Mouse (Mus musculus): ENCODE measurements around the gene Krt6a. TPM values are rescaled to one million over a fixed set of nuclear protein-coding genes. Genes with fewer than 3 reads are reported as not detected.
A peak's percentile ranks its signal among the peaks of the same experiment; 100 is the strongest.

Krt6a gene
- polyA plus RNA-seq (2016; fragmentation: Nextera tagmentation; extraction: Ambion mirVana), result 0.05 TPM in 1 of 2 replicates, not detected in the other

GRCm38 (mm10) chr15:101694207-101694606, at the start of gene Krt6a:
TSS of gene Krt6a (minus strand) at chr15:101694307.
- no peak within 1 kb of the TSS for H3K27ac ChIP-seq
- H3K27me3 ChIP-seq (ENCODE audit: insufficient read depth, poor library complexity, severe bottlenecking), result peaks cover 6% of the 10 kb centered on the region; the same call in 1 of the 2 replicates
- no peak within 1 kb of the TSS for H3K4me3 ChIP-seq
- WGBS, result 76% methylated on average over 5 of the region's 5 CpGs
- H3K4me1 ChIP-seq, result no peaks in the 10 kb centered on the region
- H3K9me3 ChIP-seq, result no peaks in the 10 kb centered on the region
- H3K36me3 ChIP-seq, result no peaks in the 10 kb centered on the region
- DNase-seq (ENCODE audit: low spot score), result no peak

- 52% methylated on average over 14 of the region's 14 CpGs for WGBS
- no peak for DNase-seq (ENCODE audit: low spot score)
- Histone ChIP-seq H3K9me3 (no peaks in the 10 kb centered on the region), H3K4me1 (peaks cover 15% of the 10 kb centered on the region), H3K27me3 (ENCODE audit: insufficient read depth, poor library complexity, severe bottlenecking) (peaks cover 50% of the 10 kb centered on the region), H3K4me3 (no peak within 1 kb of the TSS), H3K27ac (no peak within 1 kb of the TSS), H3K36me3 (no peaks in the 10 kb centered on the region)
Observed at GRCm38 (mm10) chr15:101742711-101743110, 48.6 kb upstream of the Krt6a start, which contains the start of gene Krt71. TSS of gene Krt71 (minus strand) at chr15:101743109.

GRCm38 (mm10) chr15:101737786-101738185, 43.7 kb upstream of the Krt6a start:
- no peaks in the 10 kb centered on the region for H3K9me3 ChIP-seq
- DNase-seq (ENCODE audit: low spot score), result no peak

GRCm38 (mm10) chr15:101730653-101731052, 36.5 kb upstream of the Krt6a start:
- H3K9me3 ChIP-seq, result no peaks in the 10 kb centered on the region
- no peaks in the 10 kb centered on the region for H3K36me3 ChIP-seq
- peaks cover 20% of the 10 kb centered on the region for H3K27me3 ChIP-seq (ENCODE audit: insufficient read depth, poor library complexity, severe bottlenecking)
- H3K27ac ChIP-seq, result no peak overlapping the region
- H3K4me1 ChIP-seq, result no peaks in the 10 kb centered on the region
- DNase-seq (ENCODE audit: low spot score), result no peak
- no peak overlapping the region for H3K4me3 ChIP-seq

More at GRCm38 (mm10) chr15:101737786-101738185, 43.7 kb upstream of the Krt6a start:
- Histone ChIP-seq H3K27me3 (ENCODE audit: insufficient read depth, poor library complexity, severe bottlenecking) (peaks cover 72% of the 10 kb centered on the region), H3K4me3 (no peak overlapping the region), H3K36me3 (no peaks in the 10 kb centered on the region), H3K4me1 (no peaks in the 10 kb centered on the region), H3K27ac (no peak overlapping the region)
- WGBS, result 77% methylated on average over 7 of the region's 7 CpGs

GRCm38 (mm10) chr15:101724686-101725085, 30.6 kb upstream of the Krt6a start:
- Histone ChIP-seq H3K27ac (no peak overlapping the region), H3K4me3 (no peak overlapping the region), H3K27me3 (ENCODE audit: insufficient read depth, poor library complexity, severe bottlenecking) (peaks cover 18% of the 10 kb centered on the region), H3K36me3 (no peaks in the 10 kb centered on the region), H3K4me1 (no peaks in the 10 kb centered on the region), H3K9me3 (no peaks in the 10 kb centered on the region)
- no peak for DNase-seq (ENCODE audit: low spot score)
- 34% methylated on average over 5 of the region's 5 CpGs for WGBS

- Histone ChIP-seq H3K4me3 (no peak overlapping the region), H3K27ac (no peak overlapping the region), H3K27me3 (ENCODE audit: insufficient read depth, poor library complexity, severe bottlenecking) (peaks cover 13% of the 10 kb centered on the region; the same call in 1 of the 2 replicates), H3K36me3 (no peaks in the 10 kb centered on the region), H3K9me3 (no peaks in the 10 kb centered on the region), H3K4me1 (no peaks in the 10 kb centered on the region)
- no peak for DNase-seq (ENCODE audit: low spot score)
- WGBS, result 61% methylated on average over 3 of the region's 3 CpGs
Observed at GRCm38 (mm10) chr15:101715831-101716230, 21.7 kb upstream of the Krt6a start.

GRCm38 (mm10) chr15:101714356-101714755, 20.2 kb upstream of the Krt6a start:
- Histone ChIP-seq H3K4me1 (no peaks in the 10 kb centered on the region), H3K4me3 (no peak overlapping the region), H3K27ac (no peak overlapping the region), H3K36me3 (no peaks in the 10 kb centered on the region), H3K9me3 (no peaks in the 10 kb centered on the region), H3K27me3 (ENCODE audit: insufficient read depth, poor library complexity, severe bottlenecking) (peaks cover 13% of the 10 kb centered on the region; the same call in 1 of the 2 replicates)
- no peak for DNase-seq (ENCODE audit: low spot score)
- WGBS, result 63% methylated on average over 5 of the region's 5 CpGs

GRCm38 (mm10) chr15:101713731-101714130, 19.6 kb upstream of the Krt6a start:
- no peak for DNase-seq (ENCODE audit: low spot score)
- no peaks in the 10 kb centered on the region for H3K9me3 ChIP-seq
- H3K4me1 ChIP-seq, result no peaks in the 10 kb centered on the region
- WGBS, result 69% methylated on average over 8 of the region's 8 CpGs
- H3K27me3 ChIP-seq (ENCODE audit: insufficient read depth, poor library complexity, severe bottlenecking), result peaks cover 13% of the 10 kb centered on the region; the same call in 1 of the 2 replicates
- no peak overlapping the region for H3K27ac ChIP-seq
- no peaks in the 10 kb centered on the region for H3K36me3 ChIP-seq
- no peak overlapping the region for H3K4me3 ChIP-seq

- H3K9me3 ChIP-seq, result no peaks in the 10 kb centered on the region
- DNase-seq (ENCODE audit: low spot score), result no peak
- no peak within 1 kb of the TSS for H3K27ac ChIP-seq
- peaks cover 19% of the 10 kb centered on the region for H3K27me3 ChIP-seq (ENCODE audit: insufficient read depth, poor library complexity, severe bottlenecking)
- H3K4me1 ChIP-seq, result no peaks in the 10 kb centered on the region
- no peak within 1 kb of the TSS for H3K4me3 ChIP-seq
- no peaks in the 10 kb centered on the region for H3K36me3 ChIP-seq
- 62% methylated on average over 13 of the region's 13 CpGs for WGBS
Observed at GRCm38 (mm10) chr15:101712720-101713119, 18.6 kb upstream of the Krt6a start, which contains the start of gene Krt5. TSS of gene Krt5 (minus strand) at chr15:101712898.

GRCm38 (mm10) chr15:101708683-101709082, 14.6 kb upstream of the Krt6a start:
- 61% methylated on average over 11 of the region's 11 CpGs for WGBS

GRCm38 (mm10) chr15:101707454-101707853, 13.3 kb upstream of the Krt6a start:
- Histone ChIP-seq H3K4me1 (no peaks in the 10 kb centered on the region), H3K27me3 (ENCODE audit: insufficient read depth, poor library complexity, severe bottlenecking) (peaks cover 26% of the 10 kb centered on the region), H3K36me3 (no peaks in the 10 kb centered on the region), H3K9me3 (no peaks in the 10 kb centered on the region), H3K4me3 (no peak overlapping the region), H3K27ac (no peak overlapping the region)
- 77% methylated on average over 9 of the region's 9 CpGs for WGBS
- DNase-seq (ENCODE audit: low spot score), result peak; percentile 74

More at GRCm38 (mm10) chr15:101708683-101709082, 14.6 kb upstream of the Krt6a start:
- Histone ChIP-seq H3K9me3 (no peaks in the 10 kb centered on the region), H3K36me3 (no peaks in the 10 kb centered on the region), H3K4me3 (no peak overlapping the region), H3K27me3 (ENCODE audit: insufficient read depth, poor library complexity, severe bottlenecking) (peaks cover 33% of the 10 kb centered on the region), H3K4me1 (no peaks in the 10 kb centered on the region), H3K27ac (no peak overlapping the region)
- peak; percentile 64 for DNase-seq (ENCODE audit: low spot score)

GRCm38 (mm10) chr15:101704066-101704465, 10.0 kb upstream of the Krt6a start:
- DNase-seq (ENCODE audit: low spot score), result peak; percentile 73
- no peak overlapping the region for H3K4me3 ChIP-seq
- no peaks in the 10 kb centered on the region for H3K4me1 ChIP-seq
- H3K36me3 ChIP-seq, result no peaks in the 10 kb centered on the region
- H3K27me3 ChIP-seq (ENCODE audit: insufficient read depth, poor library complexity, severe bottlenecking), result peaks cover 26% of the 10 kb centered on the region
- H3K27ac ChIP-seq, result no peak overlapping the region
- 66% methylated on average over 4 of the region's 4 CpGs for WGBS
- no peaks in the 10 kb centered on the region for H3K9me3 ChIP-seq

GRCm38 (mm10) chr15:101702380-101702779, 8.3 kb upstream of the Krt6a start:
- 48% methylated on average over 2 of the region's 2 CpGs for WGBS
- no peak overlapping the region for H3K4me3 ChIP-seq
- no peaks in the 10 kb centered on the region for H3K4me1 ChIP-seq
- H3K9me3 ChIP-seq, result no peaks in the 10 kb centered on the region
- no peaks in the 10 kb centered on the region for H3K36me3 ChIP-seq
- H3K27me3 ChIP-seq (ENCODE audit: insufficient read depth, poor library complexity, severe bottlenecking), result peaks cover 15% of the 10 kb centered on the region; the same call in 1 of the 2 replicates
- peak; percentile 55 for DNase-seq (ENCODE audit: low spot score)
- H3K27ac ChIP-seq, result no peak overlapping the region

GRCm38 (mm10) chr15:101699866-101700265, 5.8 kb upstream of the Krt6a start:
- WGBS, result 70% methylated on average over 8 of the region's 8 CpGs

More at GRCm38 (mm10) chr15:101699866-101700265, 5.8 kb upstream of the Krt6a start:
- Histone ChIP-seq H3K4me3 (no peak overlapping the region), H3K27ac (no peak overlapping the region), H3K36me3 (no peaks in the 10 kb centered on the region), H3K4me1 (no peaks in the 10 kb centered on the region), H3K9me3 (no peaks in the 10 kb centered on the region), H3K27me3 (ENCODE audit: insufficient read depth, poor library complexity, severe bottlenecking) (peaks cover 6% of the 10 kb centered on the region; the same call in 1 of the 2 replicates)
- no peak for DNase-seq (ENCODE audit: low spot score)

Measured in heart, embryonic 10.5 days (tissue).